Mouse (Mus musculus) forebrain, postnatal 0 days (tissue): ENCODE data around the gene Art2b. TPM values are rescaled to one million over a fixed set of nuclear protein-coding genes. Genes with fewer than 3 reads are reported as not detected.
"Not testable (repeated sequence)": the region's sequence is repeated elsewhere in the genome, so short reads cannot be mapped to it uniquely, and the experiment has no call there.

ENCODE experiments used
- ATAC-seq: fragments of 200-750 bp; cut with Nextera tagmentation; 2 replicates; pipeline ENCODE4 v1.8.0; 2017; ENCODE audit warnings: mild to moderate bottlenecking, moderate library complexity
- DNase-seq: peaks from one replicate; pipeline ENCODE4 v3.0.0-alpha.2; 2015
- H3K27ac ChIP-seq: fragments of 300-500 bp; sonication (generic); 2 replicates; pipeline ENCODE4 v1.5.1; 2014; ENCODE audit warnings: low read depth, mild to moderate bottlenecking, antibody characterized with exemption, low read length, moderate library complexity, mixed read lengths
- H3K27me3 ChIP-seq: fragments of 300-500 bp; sonication (generic); 2 replicates; pipeline ENCODE4 v1.6.1; 2014; ENCODE audit warnings: mild to moderate bottlenecking, low read length, mixed read lengths; ENCODE audit not compliant: insufficient read depth
- H3K36me3 ChIP-seq: fragments of 300-500 bp; sonication (generic); 2 replicates; pipeline ENCODE4 v1.6.1; 2014; ENCODE audit warnings: mild to moderate bottlenecking, moderate library complexity; ENCODE audit not compliant: insufficient read depth
- H3K4me1 ChIP-seq: fragments of 300-500 bp; sonication (generic); 2 replicates; pipeline ENCODE4 v1.6.1; 2014; ENCODE audit warnings: antibody characterized with exemption; ENCODE audit not compliant: insufficient read depth
- H3K4me2 ChIP-seq: fragments of 300-500 bp; sonication (generic); 2 replicates; pipeline ENCODE4 v1.6.1; 2014; ENCODE audit warnings: low read depth, mild to moderate bottlenecking, moderate library complexity
- H3K4me3 ChIP-seq: fragments of 300-500 bp; sonication (generic); 2 replicates; pipeline ENCODE4 v1.5.1; 2014; ENCODE audit warnings: low read depth, low read length, mixed read lengths
- H3K9ac ChIP-seq: fragments of 300-500 bp; sonication (generic); 2 replicates; pipeline ENCODE4 v1.6.1; 2014; ENCODE audit warnings: mild to moderate bottlenecking
- H3K9me3 ChIP-seq: fragments of 300-500 bp; sonication (generic); 2 replicates; pipeline ENCODE4 v1.6.1; 2016; ENCODE audit warnings: low read length
- CTCF ChIP-seq: sonication (generic); IDR thresholded peaks from 2 replicates; pipeline ENCODE4 v1.5.1; 2016; ENCODE audit warnings: antibody characterized with exemption, control low read depth, low read depth
- WGBS: fragments of 180-500 bp; shearing (Covaris S2); extraction: QIAGEN DNeasy Blood & Tissue Kit; methylation state at CpG from one replicate; pipeline ENCODE4 v1.1.7; 2014; 5-methylcytosine and 5-hydroxymethylcytosine counted together
- polyA plus RNA-seq: library from polyadenylated mRNA; unstranded; fragments of >200 nt; fragmentation: Nextera tagmentation; extraction: Ambion mirVana; gene quantifications from 2 replicates; pipeline ENCODE4 v1.2.1, GENCODE M21; 2015
- total RNA-seq: library from RNA; depleted of rRNA; stranded (reverse); fragments of >200 nt; gene quantifications from 2 replicates; pipeline ENCODE4 v1.2.3, GENCODE M21; 2014; rRNA removed

The Art2b gene
- total RNA-seq (not detected in 2 replicates), polyA plus RNA-seq (not detected in 2 replicates)

- Histone ChIP-seq H3K27ac (no peak within 1 kb of the TSS), H3K4me1 (no peaks in the 10 kb centered on the region), H3K36me3 (no peaks in the 10 kb centered on the region), H3K4me2 (no peak within 1 kb of the TSS), H3K4me3 (no peak within 1 kb of the TSS), H3K9ac (no peak within 1 kb of the TSS), H3K9me3 (no peaks in the 10 kb centered on the region), H3K27me3 (no peaks in the 10 kb centered on the region)
- DNase-seq (no peak), ATAC-seq (no peak)
- 88% methylated on average over 5 of the region's 5 CpGs for WGBS
- no peak for TF ChIP-seq CTCF
Observed at GRCm38 (mm10) chr7:101585408-101585807, at the start of gene Art2b. TSS of gene Art2b (minus strand) at chr7:101585600.

- Histone ChIP-seq H3K4me1 (no peaks in the 10 kb centered on the region), H3K27me3 (no peaks in the 10 kb centered on the region), H3K36me3 (no peaks in the 10 kb centered on the region), H3K9me3 (no peaks in the 10 kb centered on the region), H3K4me3 (no peak overlapping the region), H3K4me2 (no peak overlapping the region), H3K27ac (no peak overlapping the region), H3K9ac (no peak overlapping the region)
- 79% methylated on average over 4 of the region's 4 CpGs for WGBS
- no peak for TF ChIP-seq CTCF
- ATAC-seq (no peak), DNase-seq (no peak)
Observed at GRCm38 (mm10) chr7:101634513-101634912, 49.1 kb upstream of the Art2b start.

- H3K4me2 ChIP-seq: no peak overlapping the region
- no peak overlapping the region for H3K27ac ChIP-seq
- no peaks in the 10 kb centered on the region for H3K9me3 ChIP-seq
- TF ChIP-seq CTCF: no peak
- peak; percentile 31 for DNase-seq
- H3K36me3 ChIP-seq: no peaks in the 10 kb centered on the region
- no peak overlapping the region for H3K4me3 ChIP-seq
- H3K4me1 ChIP-seq: no peaks in the 10 kb centered on the region
- 46% methylated on average over 8 of the region's 8 CpGs for WGBS
- H3K9ac ChIP-seq: no peak overlapping the region
- no peaks in the 10 kb centered on the region for H3K27me3 ChIP-seq
- peak; percentile 56 for ATAC-seq
Observed at GRCm38 (mm10) chr7:101633629-101634177, 48.3 kb upstream of the Art2b start.

- WGBS: 44% methylated on average over 2 of the region's 2 CpGs
- no peaks in the 10 kb centered on the region for H3K36me3 ChIP-seq
- H3K27ac ChIP-seq: no peak overlapping the region
- no peaks in the 10 kb centered on the region for H3K9me3 ChIP-seq
- no peak for TF ChIP-seq CTCF
- no peak overlapping the region for H3K9ac ChIP-seq
- DNase-seq (no peak), ATAC-seq (no peak)
- no peak overlapping the region for H3K4me2 ChIP-seq
- H3K4me1 ChIP-seq: 0 out of 2 replicates have a peak, but pooled peaks cover 3% of the 10 kb centered on the region
- H3K4me3 ChIP-seq: no peak overlapping the region
- H3K27me3 ChIP-seq: no peaks in the 10 kb centered on the region
Observed at GRCm38 (mm10) chr7:101628481-101628880, 43.1 kb upstream of the Art2b start.

- DNase-seq, H3K36me3 ChIP-seq, H3K27me3 ChIP-seq, H3K9me3 ChIP-seq, H3K4me3 ChIP-seq, H3K4me1 ChIP-seq, H3K4me2 ChIP-seq, H3K9ac ChIP-seq: not testable (repeated sequence)
- WGBS: 56% methylated on average over 7 of the region's 7 CpGs
- ATAC-seq: peak; percentile 16; the same call in 1 of the 2 replicates
- H3K27ac ChIP-seq: peak overlapping the region; percentile 40; the same call in 1 of the 2 replicates
Observed at GRCm38 (mm10) chr7:101627166-101627565, 41.8 kb upstream of the Art2b start.

GRCm38 (mm10) chr7:101624283-101624682 lies 38.9 kb upstream of the Art2b start:
- DNase-seq (no peak), ATAC-seq (no peak)
- WGBS: 77% methylated on average over 6 of the region's 6 CpGs
- Histone ChIP-seq H3K9ac (no peak overlapping the region; the same call in 1 of the 2 replicates), H3K4me3 (no peak overlapping the region), H3K4me2 (no peak overlapping the region), H3K4me1 (0 out of 2 replicates have a peak, but pooled peaks cover 3% of the 10 kb centered on the region), H3K9me3 (no peaks in the 10 kb centered on the region), H3K27me3 (no peaks in the 10 kb centered on the region), H3K36me3 (no peaks in the 10 kb centered on the region), H3K27ac (no peak overlapping the region)
- TF ChIP-seq CTCF: no peak

- not testable (repeated sequence) for H3K9ac ChIP-seq, ATAC-seq, H3K4me2 ChIP-seq, DNase-seq, H3K4me1 ChIP-seq, H3K27ac ChIP-seq, H3K9me3 ChIP-seq, H3K36me3 ChIP-seq, H3K4me3 ChIP-seq, H3K27me3 ChIP-seq
- WGBS: 85% methylated on average over 4 of the region's 4 CpGs
Observed at GRCm38 (mm10) chr7:101621861-101622260, 36.5 kb upstream of the Art2b start.
